Mouse (Mus musculus) G1E (cell line): ENCODE data around the gene Zfp467. TPM values are rescaled to one million over a fixed set of nuclear protein-coding genes. Genes with fewer than 3 reads are reported as not detected.

Source experiments
- ATAC-seq: 2 replicates; pipeline ENCODE4 v1.8.0; 2016; ENCODE audit warnings: mild to moderate bottlenecking; ENCODE audit not compliant: insufficient number of reproducible peaks, poor library complexity, low FRiP score, severe bottlenecking; ENCODE audit errors: extremely low read depth
- DNase-seq: peaks from one replicate; pipeline ENCODE4 v3.0.0; 2012; ENCODE audit warnings: low spot score
- H3K27me3 ChIP-seq: 2 replicates; pipeline ENCODE4 v1.6.1; 2012; ENCODE audit warnings: mild to moderate bottlenecking, low read length, inconsistent platforms; ENCODE audit not compliant: insufficient read depth
- H3K36me3 ChIP-seq: replicated peaks from 2 replicates; pipeline ENCODE3; 2012; ENCODE audit warnings: mild to moderate bottlenecking, inconsistent platforms
- H3K4me1 ChIP-seq: 2 replicates; pipeline ENCODE4 v1.6.1; 2012; ENCODE audit warnings: low read depth, low read length, inconsistent platforms, mixed read lengths; ENCODE audit not compliant: insufficient read depth
- H3K4me3 ChIP-seq: 2 replicates; pipeline ENCODE4 v1.5.1; 2012; ENCODE audit warnings: low read depth, mild to moderate bottlenecking, inconsistent platforms, low read length, moderate library complexity, mixed read lengths
- H3K9me3 ChIP-seq: replicated peaks from 2 replicates; pipeline ENCODE4 v1.6.1; 2012; ENCODE audit warnings: inconsistent platforms
- CTCF ChIP-seq: IDR thresholded peaks from 2 replicates; pipeline ENCODE4 v1.5.1; 2012; ENCODE audit warnings: low read depth, low read length, inconsistent platforms, mixed read lengths
- GATA1 ChIP-seq: IDR thresholded peaks from 2 replicates; pipeline ENCODE4 v1.6.1; 2012; ENCODE audit warnings: borderline replicate concordance, low read length, inconsistent platforms, mixed read lengths
- GATA2 ChIP-seq: IDR thresholded peaks from 2 replicates; pipeline ENCODE4 v1.6.1; 2012; ENCODE audit warnings: low read depth, low read length, inconsistent platforms, borderline replicate concordance
- POLR2AphosphoS5 ChIP-seq: IDR thresholded peaks from 2 replicates; pipeline ENCODE4 v1.6.1; 2012; ENCODE audit warnings: low read depth, low read length, inconsistent platforms; ENCODE audit not compliant: insufficient replicate concordance
- TAL1 ChIP-seq: conservative IDR thresholded peaks from 2 replicates; pipeline ENCODE4 v1.6.1; 2012; ENCODE audit warnings: low read depth, low read length, inconsistent platforms, mixed read lengths
- polyA plus RNA-seq: library from polyadenylated mRNA; stranded (reverse); fragments of >175 nt; gene quantifications from 2 replicates; pipeline ENCODE4 v1.2.3, GENCODE M21; 2012
- total RNA-seq, 2 experiments: library from RNA; stranded (forward) in 1 of 2; stranded (reverse) in 1 of 2; fragments of 200-1000 nt in 1 of 2; fragments of >200 nt in 1 of 2; fragmentation: Nextera tagmentation in 1 of 2; gene quantifications; 2 replicates each; pipeline ENCODE4 v1.2.3; 2014 to 2017

Gene Zfp467
- total and polyA plus RNA-seq, 3 experiments = 0.02 to 0.05 TPM; not detected in 1

DNA sequence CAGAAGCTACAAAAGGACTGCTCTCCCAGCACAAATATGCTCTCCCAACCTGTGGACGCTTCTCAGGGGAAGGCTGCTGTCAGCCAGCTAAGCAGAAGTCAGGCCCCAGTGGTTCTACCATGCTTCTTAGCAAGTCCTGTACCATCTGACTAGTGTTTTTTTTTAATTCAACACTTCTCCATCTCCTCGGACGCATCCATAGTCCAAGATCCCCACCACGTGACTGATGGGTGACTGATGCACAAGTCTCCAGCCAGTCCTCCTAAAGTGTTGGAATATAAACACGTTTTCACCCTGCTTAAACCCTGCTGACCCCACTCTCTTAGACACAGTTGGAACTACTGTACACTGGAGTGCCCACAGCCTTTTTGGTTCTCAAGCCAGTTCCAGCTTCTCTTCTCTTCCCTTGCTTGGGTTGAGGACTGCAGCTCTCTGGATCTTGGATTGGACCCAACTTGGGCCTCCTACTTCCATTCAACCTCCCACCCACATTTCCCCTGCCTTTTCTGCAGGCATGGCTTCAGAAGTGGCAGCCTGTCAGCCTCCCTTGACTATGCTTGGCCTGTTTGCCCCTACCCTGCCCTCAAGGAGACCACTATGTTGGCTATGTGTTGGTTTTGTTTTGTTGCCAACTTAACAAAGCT, 9.8 kb downstream of the Zfp467 start:
- TF ChIP-seq POLR2AphosphoS5 = no peak
- TF ChIP-seq CTCF = no peak
- no peak for TF ChIP-seq GATA1
- no peak for TF ChIP-seq TAL1
- TF ChIP-seq GATA2 = no peak
- Histone ChIP-seq H3K36me3 (no peaks in the 10 kb centered on the region), H3K4me1 (no peaks in the 10 kb centered on the region), H3K4me3 (no peak overlapping the region), H3K27me3 (no peaks in the 10 kb centered on the region; the same call in 1 of the 2 replicates), H3K9me3 (peaks cover 5% of the 10 kb centered on the region; the same call in 1 of the 2 replicates)
- ATAC-seq (no peak), DNase-seq (no peak)

DNA sequence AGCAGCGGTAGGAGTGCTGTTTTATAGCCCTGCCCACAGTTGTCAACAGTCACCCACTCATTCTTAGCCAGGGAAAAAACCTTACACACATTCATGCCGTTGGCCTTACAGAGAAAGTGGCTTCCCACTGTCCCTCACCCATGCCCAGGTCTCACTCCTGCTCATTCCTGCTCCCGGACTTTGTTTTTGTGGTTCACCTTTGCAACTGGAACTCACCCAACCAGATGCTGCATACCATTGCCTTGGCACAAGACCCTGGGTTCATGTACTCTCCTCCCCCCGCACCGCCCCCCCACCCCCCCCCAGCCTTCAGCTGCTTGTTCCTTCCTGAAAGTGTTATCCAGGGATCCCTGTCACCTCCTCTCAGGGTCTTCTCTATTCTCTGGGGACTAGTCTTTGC, 10.5 kb downstream of the Zfp467 start:
- TF ChIP-seq CTCF (no peak), GATA2 (no peak), TAL1 (no peak), POLR2AphosphoS5 (no peak), GATA1 (no peak)
- no peak for ATAC-seq

DNA sequence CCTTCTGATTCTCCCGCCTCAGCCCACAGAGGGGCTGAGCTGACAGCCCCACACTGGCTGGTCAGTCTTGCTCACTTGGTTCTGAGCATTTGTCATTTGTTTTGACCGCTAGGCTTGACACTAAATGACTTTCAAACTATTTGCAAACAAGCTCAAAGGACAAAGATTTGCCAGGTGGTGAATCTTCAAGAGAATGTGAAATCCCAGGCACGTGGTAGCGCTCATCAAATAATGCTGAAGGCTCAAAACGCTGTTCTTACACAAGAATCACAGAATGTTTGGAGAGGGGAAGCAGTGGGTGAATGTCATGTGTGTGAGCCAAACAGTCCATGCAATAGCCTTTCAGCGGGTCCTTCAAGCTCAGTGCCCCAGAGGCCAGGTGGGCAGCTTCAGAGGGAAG, 11.0 kb downstream of the Zfp467 start:
- Histone ChIP-seq H3K4me1 (no peaks in the 10 kb centered on the region), H3K36me3 (no peaks in the 10 kb centered on the region), H3K4me3 (no peak overlapping the region), H3K27me3 (no peaks in the 10 kb centered on the region; the same call in 1 of the 2 replicates), H3K9me3 (peaks cover 5% of the 10 kb centered on the region; the same call in 1 of the 2 replicates)
- no peak for ATAC-seq
- TF ChIP-seq TAL1 (no peak), GATA1 (no peak), GATA2 (no peak), CTCF (no peak), POLR2AphosphoS5 (no peak)
- DNase-seq = no peak

More for the DNA sequence above, 10.5 kb downstream of the Zfp467 start:
- Histone ChIP-seq H3K9me3 (peaks cover 5% of the 10 kb centered on the region; the same call in 1 of the 2 replicates), H3K4me3 (no peak overlapping the region), H3K27me3 (no peaks in the 10 kb centered on the region; the same call in 1 of the 2 replicates), H3K4me1 (no peaks in the 10 kb centered on the region), H3K36me3 (no peaks in the 10 kb centered on the region)
- DNase-seq = no peak

DNA sequence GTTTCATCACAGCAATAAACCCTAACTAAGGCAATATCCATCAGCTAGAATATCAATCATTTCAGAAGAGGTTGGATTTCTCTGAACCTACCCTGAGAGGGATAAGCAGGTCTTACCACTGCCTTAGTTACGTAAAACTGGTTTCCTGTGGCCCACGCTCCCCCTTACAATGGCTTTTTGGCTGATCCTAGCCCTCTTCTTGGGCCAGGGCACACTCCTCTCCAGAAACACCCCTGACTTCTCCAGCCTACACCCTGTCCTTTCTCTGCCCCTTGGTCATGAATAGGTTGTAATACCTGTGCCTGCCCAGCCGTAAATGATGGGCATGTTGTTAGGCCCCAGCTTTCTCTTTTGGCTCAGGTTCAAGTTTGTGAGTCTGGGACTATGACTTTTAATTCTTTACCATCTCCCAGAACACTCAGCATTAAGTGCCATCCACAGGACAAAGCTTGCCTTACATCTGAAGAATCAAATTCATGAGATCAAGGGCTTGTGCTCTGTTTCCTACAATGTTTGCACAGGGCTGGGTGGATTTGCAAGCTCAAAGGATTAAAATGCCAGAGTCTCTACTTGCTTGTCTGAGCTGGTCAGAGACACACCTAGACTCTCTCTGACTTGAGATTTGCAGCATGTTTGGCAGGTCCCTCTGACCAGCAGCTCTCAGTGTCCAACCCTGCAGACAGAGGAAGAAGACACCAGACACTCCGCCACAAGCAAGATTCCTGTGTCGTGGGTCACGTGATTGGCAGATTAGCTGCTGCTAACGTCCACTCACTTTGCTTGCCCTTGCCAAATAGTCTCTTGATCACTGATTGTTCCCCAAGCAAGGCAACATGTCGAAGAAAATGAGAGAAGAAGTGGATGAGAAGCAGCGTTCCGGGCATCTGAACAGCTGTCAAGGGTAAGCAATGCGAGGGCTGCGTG, 12.5 kb downstream of the Zfp467 start:
- Histone ChIP-seq H3K9me3 (no peaks in the 10 kb centered on the region), H3K4me3 (no peak overlapping the region), H3K36me3 (no peaks in the 10 kb centered on the region), H3K4me1 (no peaks in the 10 kb centered on the region), H3K27me3 (no peaks in the 10 kb centered on the region; the same call in 1 of the 2 replicates)
- ATAC-seq (no peak), DNase-seq (no peak)
- no peak for TF ChIP-seq TAL1
- TF ChIP-seq POLR2AphosphoS5 = no peak
- no peak for TF ChIP-seq CTCF
- TF ChIP-seq GATA2 = no peak
- no peak for TF ChIP-seq GATA1

DNA sequence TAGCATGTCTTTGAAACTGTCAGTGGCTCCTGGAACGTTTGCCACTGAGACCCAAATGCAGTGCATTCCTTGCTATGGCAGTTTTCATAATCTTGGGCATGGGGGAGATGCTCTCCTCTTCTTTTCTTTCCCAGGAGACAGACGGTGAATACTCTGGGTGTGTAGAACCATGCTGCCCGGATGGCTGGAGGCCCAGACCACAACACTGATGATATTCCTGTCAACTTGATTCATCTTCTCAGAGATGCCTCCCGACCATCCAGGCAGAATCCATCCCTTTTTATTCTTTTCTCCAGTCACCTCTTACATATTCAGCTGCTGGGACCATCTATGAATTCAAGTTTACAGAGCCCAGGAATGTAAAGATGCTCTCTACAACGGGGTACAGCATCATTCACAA, 14.9 kb downstream of the Zfp467 start:
- H3K27me3 ChIP-seq = peaks cover 4% of the 10 kb centered on the region; the same call in 1 of the 2 replicates
- H3K4me1 ChIP-seq = no peaks in the 10 kb centered on the region
- H3K9me3 ChIP-seq = no peaks in the 10 kb centered on the region
- DNase-seq (no peak), ATAC-seq (no peak)
- H3K4me3 ChIP-seq = no peak overlapping the region
- TF ChIP-seq GATA1 (no peak), GATA2 (no peak), CTCF (no peak), TAL1 (no peak), POLR2AphosphoS5 (no peak)
- no peaks in the 10 kb centered on the region for H3K36me3 ChIP-seq

DNA sequence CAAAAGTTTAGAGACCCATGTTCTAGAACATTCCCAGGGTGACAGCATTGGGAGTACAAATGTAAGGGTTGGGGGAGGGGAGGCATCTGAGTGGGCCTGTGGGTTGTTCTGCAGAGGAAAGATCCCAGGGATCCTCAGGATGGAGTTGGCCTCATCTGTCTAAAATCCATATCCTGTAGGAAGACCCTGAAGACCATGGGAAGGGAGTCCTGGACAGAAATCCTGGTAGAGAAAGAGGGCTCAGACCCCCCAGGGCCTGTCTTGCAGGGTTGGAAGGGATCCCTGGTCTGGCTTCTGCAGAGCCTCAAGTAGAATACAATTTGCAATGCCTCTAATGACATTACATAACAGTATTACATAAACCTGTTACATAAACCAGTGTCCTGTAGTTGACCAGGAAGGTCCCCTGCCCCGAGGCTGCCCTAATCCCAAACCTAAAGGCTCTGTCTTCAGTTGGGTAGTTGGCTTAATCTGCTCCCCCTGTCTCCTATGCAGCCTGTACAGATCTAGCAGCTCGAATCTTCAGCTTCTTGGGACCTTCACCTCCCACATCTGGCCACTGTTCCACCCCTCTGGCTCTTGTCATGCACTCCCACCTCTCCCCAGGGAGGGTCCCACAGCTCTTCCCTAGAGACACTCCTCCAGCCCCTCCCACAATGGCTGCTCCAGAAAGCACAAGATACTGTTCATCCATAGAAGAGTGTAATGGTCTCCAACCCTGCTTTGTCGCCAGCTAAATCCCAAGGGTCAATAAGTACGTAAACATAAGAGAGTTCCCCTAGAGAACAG, 16.7 kb downstream of the Zfp467 start:
- H3K4me1 ChIP-seq = no peaks in the 10 kb centered on the region
- H3K36me3 ChIP-seq = no peaks in the 10 kb centered on the region
- no peak overlapping the region for H3K4me3 ChIP-seq
- H3K9me3 ChIP-seq = no peaks in the 10 kb centered on the region
- DNase-seq (no peak), ATAC-seq (no peak)
- H3K27me3 ChIP-seq = 0 out of 2 replicates have a peak, but pooled peaks cover 4% of the 10 kb centered on the region
- TF ChIP-seq CTCF (no peak), GATA1 (no peak)
